Mouse (Mus musculus) common myeloid progenitor, adult 5-6 weeks (primary cell): ENCODE measurements around the gene Ndc1. TPM values are rescaled to one million over a fixed set of nuclear protein-coding genes. Genes with fewer than 3 reads are reported as not detected.

Source experiments
- ATAC-seq: replicated peaks from 2 replicates; pipeline ENCODE4 v1.8.0; 2016; ENCODE audit warnings: low read depth, mild to moderate bottlenecking, moderate TSS enrichment, inconsistent platforms; ENCODE audit not compliant: poor library complexity, severe bottlenecking
- total RNA-seq: library from RNA; stranded (forward); fragments of 200-1000, 187-1606 nt; gene quantifications from 2 replicates; pipeline ENCODE4 v1.2.3, GENCODE M21; 2017

Ndc1 gene
- total RNA-seq, 1 experiment from 2014 or later = 48.2 TPM

- ATAC-seq = no peak
Observed at GRCm38 (mm10) chr4:107436476-107436875, 68.9 kb downstream of the Ndc1 start.

- no peak for ATAC-seq
Observed at GRCm38 (mm10) chr4:107438741-107439140, 71.2 kb downstream of the Ndc1 start.

GRCm38 (mm10) chr4:107440306-107440705 is 72.7 kb downstream of the Ndc1 start:
- no peak for ATAC-seq

GRCm38 (mm10) chr4:107442288-107442687 is 74.7 kb downstream of the Ndc1 start:
- ATAC-seq = no peak

DNA sequence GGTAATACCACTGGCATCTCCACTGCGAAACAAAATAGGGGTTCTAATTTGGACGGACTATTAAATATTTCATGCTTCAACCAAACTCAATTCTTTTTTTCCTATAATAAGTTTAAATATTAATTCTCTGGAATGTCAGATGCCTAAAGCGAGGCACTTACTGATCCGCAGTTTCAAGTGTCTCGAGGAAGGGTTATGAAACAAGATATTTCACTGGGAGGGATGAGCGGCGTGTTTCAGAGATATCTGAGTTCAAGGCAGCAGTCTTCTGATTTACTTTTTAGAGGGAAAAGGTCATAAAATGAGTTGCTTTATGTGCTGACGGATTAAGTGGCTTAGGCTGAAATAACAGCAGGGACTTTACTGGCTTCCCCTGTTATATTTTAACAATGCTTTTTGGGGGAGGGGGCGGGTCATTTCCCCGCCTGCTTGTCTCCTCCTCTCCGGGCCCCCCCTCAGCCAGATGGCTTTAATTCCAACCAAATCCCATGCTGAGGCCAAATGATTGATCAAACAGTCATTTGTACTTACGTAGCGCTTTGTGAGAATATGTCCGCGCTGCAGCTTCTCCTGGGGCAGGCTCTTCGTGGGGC is 75.4 kb downstream of the Ndc1 start:
- ATAC-seq = no peak

DNA sequence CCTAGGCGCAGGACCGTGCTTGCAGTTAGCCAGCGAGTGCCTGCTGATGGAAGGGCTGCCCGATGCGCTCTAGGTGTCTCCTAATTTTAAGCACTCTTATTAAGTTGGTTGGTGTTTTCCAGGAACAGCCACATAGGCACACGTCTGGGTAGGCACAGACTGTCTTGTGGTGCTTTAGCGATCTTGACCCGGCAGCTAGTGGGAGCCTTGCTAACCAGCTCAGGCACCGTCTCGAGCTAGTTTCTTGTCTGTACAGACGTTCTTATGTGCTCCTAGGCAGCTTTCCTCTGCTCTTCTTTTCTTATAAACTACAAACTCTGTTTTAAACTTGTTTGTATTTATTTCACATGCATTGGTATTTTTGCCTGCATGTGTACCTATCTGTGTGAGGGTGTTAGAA is 76.0 kb downstream of the Ndc1 start:
- ATAC-seq = no peak

GRCm38 (mm10) chr4:107448481-107448880 is 80.9 kb downstream of the Ndc1 start:
- peak; percentile 60; the same call in 1 of the 2 replicates for ATAC-seq

DNA sequence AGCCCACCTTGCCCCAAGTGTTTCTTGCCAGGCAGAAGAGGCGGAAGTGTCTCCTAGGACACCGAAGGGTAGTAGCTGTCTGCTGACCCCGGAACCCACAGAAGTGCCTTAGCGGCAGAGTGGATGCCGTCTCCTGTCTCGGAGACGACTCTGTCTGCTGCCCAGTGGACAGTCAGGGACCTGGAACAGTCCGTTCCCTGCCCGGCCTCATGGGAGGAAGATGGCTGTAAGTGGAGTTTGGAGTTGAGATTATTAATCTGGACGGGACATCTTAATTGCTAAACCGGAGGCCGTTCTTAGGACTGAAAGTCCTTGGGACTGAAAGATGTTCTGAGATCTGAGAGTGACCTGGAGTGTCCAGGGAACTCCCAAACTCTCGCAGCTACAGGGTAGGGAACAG is 81.9 kb downstream of the Ndc1 start:
- ATAC-seq = no peak

DNA sequence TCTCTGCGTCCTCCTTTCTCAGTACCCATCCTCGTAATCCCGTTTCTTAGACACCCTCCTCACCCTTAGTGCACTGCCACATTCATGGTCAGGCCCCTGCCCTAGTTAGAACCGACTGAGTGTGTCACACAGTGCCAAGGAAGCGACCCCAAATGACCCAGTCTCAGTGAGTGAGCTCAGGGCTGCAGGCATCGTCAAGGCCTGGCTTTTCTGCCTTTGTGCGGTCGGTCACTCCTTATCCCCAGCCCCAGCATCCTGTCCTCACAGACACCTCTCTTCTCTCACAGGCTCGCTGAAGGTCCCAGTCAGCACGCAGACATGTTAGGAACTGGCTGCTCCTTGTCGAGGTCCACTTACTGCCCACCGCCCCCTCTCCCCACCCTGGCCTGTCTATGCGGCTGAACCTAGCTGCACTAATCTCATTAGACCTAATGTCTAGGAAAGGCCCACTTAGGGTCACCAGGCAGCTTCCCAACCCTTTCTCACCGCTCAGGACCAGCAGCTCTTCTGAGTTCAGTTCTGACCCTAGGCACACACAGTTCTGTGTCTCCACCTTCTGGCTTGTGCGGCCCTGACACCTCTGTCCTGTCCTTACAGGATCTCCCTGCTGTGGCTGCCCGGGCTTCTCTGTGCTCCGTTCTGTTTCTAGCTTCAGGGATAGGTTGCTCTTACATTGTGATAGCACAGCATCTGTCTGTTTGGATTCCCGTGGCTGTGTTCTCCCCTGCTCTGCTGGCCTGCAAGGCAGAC is 84.9 kb downstream of the Ndc1 start:
- no peak for ATAC-seq

GRCm38 (mm10) chr4:107453141-107453984 is 85.8 kb downstream of the Ndc1 start:
- ATAC-seq = peak; percentile 85

- ATAC-seq = peak; percentile 75
Observed at GRCm38 (mm10) chr4:107457602-107458001, 90.0 kb downstream of the Ndc1 start.

GRCm38 (mm10) chr4:107458907-107459306 is 91.3 kb downstream of the Ndc1 start:
- no peak for ATAC-seq

DNA sequence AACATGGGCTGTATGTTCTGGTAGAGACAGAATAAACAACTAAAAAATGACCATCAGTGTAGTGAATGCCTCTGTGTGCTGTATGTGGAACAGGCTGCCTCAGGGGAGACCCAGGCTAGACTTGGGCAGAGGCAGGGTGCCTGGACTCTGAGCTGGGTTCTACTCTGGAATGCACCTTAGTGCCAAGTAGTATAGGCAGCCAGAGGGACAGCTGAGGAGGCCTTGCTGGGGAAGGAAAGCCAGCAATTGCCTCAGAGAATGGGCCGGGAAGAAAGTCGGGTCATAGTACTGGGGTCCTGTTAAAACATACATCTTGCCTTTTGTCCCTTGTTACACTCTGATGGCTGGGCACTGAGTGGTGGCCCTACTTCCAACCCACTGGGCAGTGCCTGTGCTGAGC is 91.9 kb downstream of the Ndc1 start:
- no peak for ATAC-seq

GRCm38 (mm10) chr4:107460468-107460867 is 92.9 kb downstream of the Ndc1 start:
- no peak for ATAC-seq

Other genes with a start within 250 kb of the Ndc1 start
- 115 and 141 TPM in 2 replicates for gene Tmem59, start 189.4 kb upstream of the Ndc1 start, total RNA-seq
- 25.0 and 37.2 TPM in 2 replicates for gene Tceanc2, start 188.7 kb upstream of the Ndc1 start, total RNA-seq
- gene Ldlrad1, start 158.6 kb upstream of the Ndc1 start, total RNA-seq = not detected in 2 replicates
- 10.8 and 11.7 TPM in 2 replicates for gene Lrrc42, start 114.3 kb upstream of the Ndc1 start, total RNA-seq
- gene Hspb11, start 114.2 kb upstream of the Ndc1 start, total RNA-seq = 20.6 and 28.9 TPM in 2 replicates
- gene Dio1, start 60.6 kb upstream of the Ndc1 start, total RNA-seq = not detected in 2 replicates
- gene Yipf1, start 53.4 kb upstream of the Ndc1 start, total RNA-seq = 28.8 and 28.9 TPM in 2 replicates
- 0.34 TPM in 1 of 2 replicates, not detected in the other for gene Glis1, start 66.8 kb downstream of the Ndc1 start, total RNA-seq